Mouse (Mus musculus) lung, adult 2 months (tissue): Measurements from ENCODE around the gene Galnt17. TPM values are rescaled to one million over a fixed set of nuclear protein-coding genes. Genes with fewer than 3 reads are reported as not detected.

Experiments used
- DNase-seq: peaks from one replicate; pipeline ENCODE4 v3.0.0; 2022
- H3K4me1 ChIP-seq: fragments of 200-500 bp; 2 replicates; pipeline ENCODE4 v1.6.1; 2011; ENCODE audit warnings: low read length; ENCODE audit not compliant: control insufficient read depth, insufficient read depth
- H3K4me3 ChIP-seq: fragments of 200-500 bp; replicated peaks from 2 replicates; pipeline ENCODE3; 2011; ENCODE audit warnings: low read depth, mild to moderate bottlenecking, control low read depth, low read length; ENCODE audit errors: extremely low read depth
- CTCF ChIP-seq: fragments of 200-500 bp; IDR thresholded peaks from 2 replicates; pipeline ENCODE4 v1.5.1; 2011; ENCODE audit warnings: mild to moderate bottlenecking, low read length, control low read depth; ENCODE audit not compliant: insufficient read depth
- POLR2A ChIP-seq: fragments of 200-500 bp; IDR thresholded peaks from 2 replicates; pipeline ENCODE4 v1.6.1; 2011; ENCODE audit warnings: low read depth, mild to moderate bottlenecking, control low read depth, low read length, borderline replicate concordance; ENCODE audit errors: extremely low read depth
- WGBS: fragments of 180-500 bp; shearing (Covaris S2); methylation state at CpG from one replicate; pipeline ENCODE4 v1.1.7; 2018; 5-methylcytosine and 5-hydroxymethylcytosine counted together
- polyA plus RNA-seq: library from polyadenylated mRNA; depleted of rRNA; stranded (reverse); fragments of >200 nt; gene quantifications from 2 replicates; pipeline ENCODE4 v1.2.3, GENCODE M21; 2012

Galnt17 gene
- polyA plus RNA-seq, 1 experiment = 2.5 TPM

DNA sequence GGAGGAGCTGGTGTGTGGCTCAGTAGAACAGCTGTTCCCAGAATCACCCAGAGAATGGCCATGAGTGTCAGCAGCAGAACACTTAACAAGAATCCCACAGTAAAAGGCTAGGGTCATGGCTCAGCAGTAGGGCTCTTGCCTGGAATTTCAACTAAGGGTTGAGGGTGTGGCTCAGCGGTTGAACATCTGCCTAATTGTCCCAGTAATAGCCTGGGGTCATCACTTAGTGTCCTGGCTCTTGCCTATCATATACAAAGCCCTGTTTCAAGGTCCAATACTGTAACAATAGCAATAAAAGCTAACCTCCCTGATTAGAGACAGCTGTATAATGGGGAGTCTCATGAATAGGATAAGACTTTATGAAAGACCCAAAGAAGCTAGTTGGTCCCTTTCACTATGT is 213.5 kb downstream of the Galnt17 start:
- DNase-seq = no peak
- Histone ChIP-seq H3K4me3 (no peak overlapping the region), H3K4me1 (no peaks in the 10 kb centered on the region)
- WGBS = 60% methylated on average over 1 of the region's 1 CpGs
- TF ChIP-seq POLR2A (no peak), CTCF (no peak)

DNA sequence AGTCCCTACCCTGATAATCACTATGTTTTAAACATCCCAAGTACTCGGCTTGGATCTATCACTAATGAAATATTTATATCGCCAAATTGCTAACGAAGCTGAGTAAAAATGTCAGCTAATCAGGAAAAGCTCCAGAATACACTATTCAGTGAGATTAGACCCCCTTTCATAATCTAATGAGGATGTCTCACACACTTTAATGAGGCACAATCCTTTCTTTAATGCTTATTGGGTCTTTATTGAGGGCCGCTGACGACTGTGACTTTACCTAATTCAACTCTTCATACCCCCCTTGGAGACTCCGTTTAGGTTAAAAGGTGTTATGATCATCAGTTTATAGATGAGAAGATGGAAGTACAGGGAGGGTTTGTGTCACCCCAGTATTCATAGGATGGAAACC is 214.2 kb downstream of the Galnt17 start:
- Histone ChIP-seq H3K4me3 (no peak overlapping the region), H3K4me1 (no peaks in the 10 kb centered on the region)
- DNase-seq = no peak
- TF ChIP-seq POLR2A = no peak
- no peak for TF ChIP-seq CTCF
- WGBS = 82% methylated on average over 6 of the region's 6 CpGs

GRCm38 (mm10) chr5:131089876-131090275 is 218.4 kb downstream of the Galnt17 start:
- Histone ChIP-seq H3K4me3 (no peak overlapping the region), H3K4me1 (no peaks in the 10 kb centered on the region)
- TF ChIP-seq POLR2A = no peak
- no peak for TF ChIP-seq CTCF
- 60% methylated on average over 8 of the region's 8 CpGs for WGBS
- no peak for DNase-seq

- 46% methylated on average over 11 of the region's 11 CpGs for WGBS
- Histone ChIP-seq H3K4me1 (no peaks in the 10 kb centered on the region), H3K4me3 (no peak overlapping the region)
- DNase-seq = no peak
- TF ChIP-seq CTCF (no peak), POLR2A (no peak)
Measured at GRCm38 (mm10) chr5:131088866-131089265, 219.4 kb downstream of the Galnt17 start.

DNA sequence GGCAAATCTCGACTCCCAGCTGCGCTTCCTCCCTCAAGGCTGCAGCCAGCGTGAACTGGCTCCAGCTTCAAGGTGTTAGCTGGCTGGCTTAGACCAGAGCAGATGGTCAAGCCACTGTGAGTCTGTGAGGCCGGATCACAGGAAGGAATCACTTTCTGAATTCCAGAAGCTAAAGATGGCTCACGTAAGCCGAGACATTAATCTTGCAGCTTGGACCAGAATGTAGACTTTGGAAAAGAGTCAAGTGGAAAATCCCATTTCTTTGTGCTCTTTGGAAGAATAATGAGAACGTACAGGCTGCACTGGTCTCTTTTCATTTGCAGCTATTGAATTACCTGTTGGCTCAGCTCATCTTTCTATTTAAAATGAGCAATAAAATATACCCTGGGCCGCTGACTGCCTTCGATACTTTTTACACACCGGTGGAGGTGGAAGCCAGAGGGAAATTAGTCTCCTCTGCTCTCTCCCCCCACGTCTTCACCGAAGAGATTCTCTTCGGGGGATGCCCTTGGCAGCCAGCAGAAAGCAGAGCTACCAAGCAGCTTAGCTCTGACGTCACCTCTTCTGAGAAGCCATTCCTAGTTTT is 225.1 kb downstream of the Galnt17 start:
- no peak for DNase-seq
- no peak overlapping the region for H3K4me3 ChIP-seq
- TF ChIP-seq POLR2A = no peak
- TF ChIP-seq CTCF = no peak
- 54% methylated on average over 14 of the region's 14 CpGs for WGBS
- no peaks in the 10 kb centered on the region for H3K4me1 ChIP-seq

DNA sequence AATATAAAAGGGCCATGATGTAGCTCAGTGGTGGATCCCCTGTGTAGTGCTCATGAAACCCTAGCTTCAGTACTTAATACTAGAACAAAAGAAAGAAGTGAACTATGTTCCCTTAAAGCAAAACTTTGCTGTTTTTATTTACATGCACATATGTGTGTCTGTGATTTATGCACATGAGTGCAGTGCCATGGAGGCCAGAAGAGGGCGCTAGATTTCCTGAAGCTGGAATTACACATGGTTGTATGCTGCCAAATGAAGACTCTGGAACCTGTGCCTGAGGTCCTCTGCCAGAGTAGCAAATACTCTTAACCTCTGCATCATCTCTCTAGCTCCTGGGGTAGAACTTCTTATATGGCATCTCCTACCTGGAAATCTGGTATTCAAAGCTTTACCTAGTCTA is 230.6 kb downstream of the Galnt17 start:
- no peak for TF ChIP-seq POLR2A
- Histone ChIP-seq H3K4me3 (no peak overlapping the region), H3K4me1 (no peaks in the 10 kb centered on the region)
- no peak for DNase-seq
- 50% methylated on average over 1 of the region's 1 CpGs for WGBS

- 90% methylated on average over 7 of the region's 7 CpGs for WGBS
- DNase-seq = no peak
- H3K4me1 ChIP-seq = no peaks in the 10 kb centered on the region
- TF ChIP-seq CTCF = no peak
- TF ChIP-seq POLR2A = no peak
- H3K4me3 ChIP-seq = no peak overlapping the region
Measured at GRCm38 (mm10) chr5:131075795-131076194, 232.5 kb downstream of the Galnt17 start.

DNA sequence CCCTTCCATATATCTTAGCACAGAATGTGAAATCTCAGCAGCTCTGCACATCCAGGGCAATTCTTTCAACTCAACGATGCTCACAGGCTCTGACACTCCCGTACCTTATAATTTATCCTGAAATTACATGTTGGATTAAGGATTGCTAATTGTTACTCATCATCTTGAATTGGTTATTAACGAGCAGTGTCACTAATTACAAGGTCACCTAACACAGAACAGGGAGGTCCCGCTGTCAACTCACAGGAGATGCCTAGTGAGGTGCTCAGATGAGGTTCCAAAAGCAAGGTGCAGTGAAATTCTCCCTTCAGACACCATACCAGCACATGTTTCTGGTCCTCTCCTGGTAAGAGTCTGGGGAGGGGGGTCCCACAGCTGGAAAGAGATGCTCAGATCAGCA is 234.0 kb downstream of the Galnt17 start:
- Histone ChIP-seq H3K4me3 (no peak overlapping the region), H3K4me1 (no peaks in the 10 kb centered on the region)
- TF ChIP-seq CTCF = no peak
- TF ChIP-seq POLR2A = no peak
- 77% methylated on average over 4 of the region's 4 CpGs for WGBS
- no peak for DNase-seq

GRCm38 (mm10) chr5:131065174-131065573 is 243.1 kb downstream of the Galnt17 start:
- Histone ChIP-seq H3K4me1 (no peaks in the 10 kb centered on the region), H3K4me3 (no peak overlapping the region)
- DNase-seq = no peak
- WGBS = 76% methylated on average over 6 of the region's 6 CpGs
- TF ChIP-seq CTCF (no peak), POLR2A (no peak)

- H3K4me1 ChIP-seq = no peaks in the 10 kb centered on the region
- no peak overlapping the region for H3K4me3 ChIP-seq
- DNase-seq = no peak
- no peak for TF ChIP-seq POLR2A
- no peak for TF ChIP-seq CTCF
- WGBS = 57% methylated on average over 4 of the region's 4 CpGs
Measured at GRCm38 (mm10) chr5:131048505-131048904, 259.8 kb downstream of the Galnt17 start.
